Mouse (Mus musculus) midbrain, postnatal 0 days (tissue): ENCODE measurements around the gene 9330161L09Rik. TPM values are rescaled to one million over a fixed set of nuclear protein-coding genes. Genes with fewer than 3 reads are reported as not detected.

Source experiments
- ATAC-seq: fragments of 200-750 bp; cut with Nextera tagmentation; 2 replicates; pipeline ENCODE4 v1.8.0; 2017; ENCODE audit warnings: moderate number of reproducible peaks, mild to moderate bottlenecking, moderate TSS enrichment, moderate library complexity; ENCODE audit not compliant: low FRiP score
- DNase-seq: peaks from one replicate; pipeline ENCODE4 v3.0.0-alpha.2; 2015; ENCODE audit warnings: low spot score
- H3K27ac ChIP-seq: fragments of 300-500 bp; sonication (generic); 2 replicates; pipeline ENCODE4 v1.5.1; 2014; ENCODE audit warnings: low read depth, mild to moderate bottlenecking, low read length, mixed read lengths
- H3K27me3 ChIP-seq: fragments of 300-500 bp; sonication (generic); 2 replicates; pipeline ENCODE4 v1.6.1; 2014; ENCODE audit warnings: low read length, control low read depth, mixed read lengths; ENCODE audit not compliant: insufficient read depth
- H3K36me3 ChIP-seq: fragments of 300-500 bp; sonication (generic); 2 replicates; pipeline ENCODE4 v1.6.1; 2014; ENCODE audit warnings: low read length, control low read depth, mixed read lengths; ENCODE audit not compliant: insufficient read depth
- H3K4me1 ChIP-seq: fragments of 300-500 bp; sonication (generic); 2 replicates; pipeline ENCODE4 v1.6.1; 2014; ENCODE audit warnings: mild to moderate bottlenecking, control low read depth, antibody characterized with exemption, low read length, mixed read lengths; ENCODE audit not compliant: insufficient read depth
- H3K4me2 ChIP-seq: fragments of 300-500 bp; sonication (generic); 2 replicates; pipeline ENCODE4 v1.6.1; 2014; ENCODE audit warnings: low read depth, mild to moderate bottlenecking, low read length, mixed read lengths; ENCODE audit not compliant: poor library complexity, severe bottlenecking
- H3K4me3 ChIP-seq: fragments of 300-500 bp; sonication (generic); 2 replicates; pipeline ENCODE4 v1.5.1; 2014; ENCODE audit warnings: low read depth, mild to moderate bottlenecking, low read length, moderate library complexity
- H3K9ac ChIP-seq: fragments of 300-500 bp; sonication (generic); replicated peaks from 2 replicates; pipeline ENCODE4 v1.6.1; 2014; ENCODE audit warnings: mild to moderate bottlenecking, low read length, moderate library complexity, mixed read lengths; ENCODE audit not compliant: poor library complexity, severe bottlenecking
- H3K9me3 ChIP-seq: fragments of 300-500 bp; sonication (generic); 2 replicates; pipeline ENCODE4 v1.6.1; 2016; ENCODE audit warnings: low read length, control low read depth
- CTCF ChIP-seq: IDR thresholded peaks from 2 replicates; pipeline ENCODE4 v1.5.1; 2016; ENCODE audit warnings: antibody characterized with exemption, mild to moderate bottlenecking
- WGBS: fragments of 180-500 bp; shearing (Covaris S2); extraction: QIAGEN DNeasy Blood & Tissue Kit; methylation state at CpG from one replicate; pipeline ENCODE4 v1.1.7; 2014; 5-methylcytosine and 5-hydroxymethylcytosine counted together
- polyA plus RNA-seq: library from polyadenylated mRNA; unstranded; fragments of >200 nt; fragmentation: Nextera tagmentation; extraction: Ambion mirVana; gene quantifications from 2 replicates; pipeline ENCODE4 v1.2.1, GENCODE M21; 2015
- total RNA-seq: library from RNA; depleted of rRNA; stranded (reverse); fragments of >200 nt; gene quantifications from 2 replicates; pipeline ENCODE4 v1.2.3, GENCODE M21; 2014

Gene 9330161L09Rik
- total and polyA plus RNA-seq, 2 experiments from 2014 or later, result 1.5 to 9.6 TPM

GRCm38 (mm10) chr12:103371711-103372110 is 35.9 kb downstream of the 9330161L09Rik start:
- Histone ChIP-seq H3K9me3 (no peaks in the 10 kb centered on the region), H3K36me3 (no peaks in the 10 kb centered on the region), H3K9ac (no peak overlapping the region), H3K27ac (no peak overlapping the region), H3K4me2 (no peak overlapping the region), H3K4me1 (no peaks in the 10 kb centered on the region), H3K4me3 (no peak overlapping the region), H3K27me3 (no peaks in the 10 kb centered on the region)
- ATAC-seq (no peak), DNase-seq (peak; percentile 37)
- WGBS, result 31% methylated on average over 6 of the region's 6 CpGs
- peak; percentile 77 for TF ChIP-seq CTCF

GRCm38 (mm10) chr12:103370861-103371260 is 36.8 kb downstream of the 9330161L09Rik start:
- Histone ChIP-seq H3K27ac (no peak overlapping the region), H3K27me3 (no peaks in the 10 kb centered on the region), H3K4me2 (no peak overlapping the region), H3K9ac (no peak overlapping the region), H3K4me3 (no peak overlapping the region), H3K4me1 (no peaks in the 10 kb centered on the region), H3K9me3 (no peaks in the 10 kb centered on the region), H3K36me3 (no peaks in the 10 kb centered on the region)
- ATAC-seq (no peak), DNase-seq (no peak)
- WGBS, result 83% methylated on average over 4 of the region's 4 CpGs
- no peak for TF ChIP-seq CTCF

- ATAC-seq (no peak), DNase-seq (no peak)
- H3K27me3 ChIP-seq, result no peaks in the 10 kb centered on the region
- H3K9ac ChIP-seq, result no peak overlapping the region
- no peak overlapping the region for H3K4me2 ChIP-seq
- TF ChIP-seq CTCF, result no peak
- H3K9me3 ChIP-seq, result no peaks in the 10 kb centered on the region
- no peaks in the 10 kb centered on the region for H3K4me1 ChIP-seq
- no peak overlapping the region for H3K27ac ChIP-seq
- no peaks in the 10 kb centered on the region for H3K36me3 ChIP-seq
- no peak overlapping the region for H3K4me3 ChIP-seq
- 65% methylated on average over 2 of the region's 2 CpGs for WGBS
Observed at GRCm38 (mm10) chr12:103368777-103369176, 38.8 kb downstream of the 9330161L09Rik start.

GRCm38 (mm10) chr12:103368326-103368669 is 39.3 kb downstream of the 9330161L09Rik start:
- H3K4me3 ChIP-seq, result no peak overlapping the region
- 0 out of 2 replicates have a peak overlapping the region, but pooled peaks have one; percentile 20 for H3K4me2 ChIP-seq
- H3K9ac ChIP-seq, result no peak overlapping the region
- DNase-seq (no peak), ATAC-seq (no peak)
- H3K9me3 ChIP-seq, result no peaks in the 10 kb centered on the region
- H3K4me1 ChIP-seq, result no peaks in the 10 kb centered on the region
- no peaks in the 10 kb centered on the region for H3K27me3 ChIP-seq
- 85% methylated on average over 7 of the region's 7 CpGs for WGBS
- H3K36me3 ChIP-seq, result no peaks in the 10 kb centered on the region
- no peak for TF ChIP-seq CTCF
- H3K27ac ChIP-seq, result no peak overlapping the region

GRCm38 (mm10) chr12:103367620-103368325 is 39.8 kb downstream of the 9330161L09Rik start:
- no peaks in the 10 kb centered on the region for H3K4me1 ChIP-seq
- H3K9me3 ChIP-seq, result no peaks in the 10 kb centered on the region
- WGBS, result 20% methylated on average over 18 of the region's 18 CpGs
- H3K9ac ChIP-seq, result no peak overlapping the region
- ATAC-seq (peak; percentile 81), DNase-seq (peak; percentile 82)
- H3K27me3 ChIP-seq, result no peaks in the 10 kb centered on the region
- TF ChIP-seq CTCF, result peak; percentile 90
- no peaks in the 10 kb centered on the region for H3K36me3 ChIP-seq
- H3K4me3 ChIP-seq, result no peak overlapping the region
- 0 out of 2 replicates have a peak overlapping the region, but pooled peaks have one; percentile 20 for H3K4me2 ChIP-seq
- H3K27ac ChIP-seq, result no peak overlapping the region

- Histone ChIP-seq H3K4me1 (no peaks in the 10 kb centered on the region), H3K36me3 (no peaks in the 10 kb centered on the region), H3K9me3 (no peaks in the 10 kb centered on the region), H3K9ac (no peak overlapping the region), H3K27ac (no peak overlapping the region), H3K27me3 (no peaks in the 10 kb centered on the region), H3K4me2 (no peak overlapping the region), H3K4me3 (no peak overlapping the region)
- ATAC-seq, result no peak
- DNase-seq, result no peak
- 81% methylated on average over 2 of the region's 2 CpGs for WGBS
- TF ChIP-seq CTCF, result no peak
Observed at GRCm38 (mm10) chr12:103367171-103367570, 40.4 kb downstream of the 9330161L09Rik start.
